Mouse (Mus musculus) liver, embryonic 15.5 days (tissue): ENCODE measurements around the gene Cfap99. TPM values are rescaled to one million over a fixed set of nuclear protein-coding genes. Genes with fewer than 3 reads are reported as not detected.

Experiments
- ATAC-seq: fragments of 200-750 bp; cut with Nextera tagmentation; 2 replicates; pipeline ENCODE4 v1.8.0; 2017; ENCODE audit warnings: moderate number of reproducible peaks, mild to moderate bottlenecking, moderate library complexity; ENCODE audit not compliant: insufficient read depth
- H3K27ac ChIP-seq: fragments of 300-500 bp; sonication (generic); replicated peaks from 2 replicates; pipeline ENCODE4 v1.5.1; 2015; ENCODE audit warnings: mild to moderate bottlenecking, inconsistent platforms
- H3K27me3 ChIP-seq: fragments of 300-500 bp; sonication (generic); 2 replicates; pipeline ENCODE4 v1.6.1; 2015; ENCODE audit warnings: mild to moderate bottlenecking, inconsistent platforms
- H3K36me3 ChIP-seq: fragments of 300-500 bp; sonication (generic); replicated peaks from 2 replicates; pipeline ENCODE4 v1.6.1; 2015; ENCODE audit warnings: moderate library complexity, mild to moderate bottlenecking, inconsistent platforms
- H3K4me1 ChIP-seq: fragments of 300-500 bp; sonication (generic); replicated peaks from 2 replicates; pipeline ENCODE4 v1.6.1; 2015; ENCODE audit warnings: inconsistent platforms
- H3K4me2 ChIP-seq: fragments of 300-500 bp; sonication (generic); 2 replicates; pipeline ENCODE4 v1.6.1; 2015; ENCODE audit warnings: moderate library complexity, mild to moderate bottlenecking, inconsistent platforms
- H3K4me3 ChIP-seq: fragments of 300-500 bp; sonication (generic); replicated peaks from 2 replicates; pipeline ENCODE4 v1.5.1; 2015; ENCODE audit warnings: mild to moderate bottlenecking, inconsistent platforms
- H3K9ac ChIP-seq: fragments of 300-500 bp; sonication (generic); 2 replicates; pipeline ENCODE4 v1.6.1; 2015; ENCODE audit warnings: moderate library complexity, mild to moderate bottlenecking, inconsistent platforms
- H3K9me3 ChIP-seq: fragments of 300-500 bp; sonication (generic); replicated peaks from 2 replicates; pipeline ENCODE4 v1.6.1; 2016; ENCODE audit warnings: inconsistent platforms
- WGBS: fragments of 180-500 bp; shearing (Covaris S2); methylation state at CpG from one replicate; pipeline ENCODE4 v1.1.7; 2015; ENCODE audit warnings: mixed read lengths; ENCODE audit not compliant: insufficient replicate concordance; 5-methylcytosine and 5-hydroxymethylcytosine counted together
- polyA plus RNA-seq: library from polyadenylated mRNA; unstranded; fragments of >200 nt; fragmentation: Nextera tagmentation; extraction: Ambion mirVana; gene quantifications from 2 replicates; pipeline ENCODE4 v1.2.1, GENCODE M21; 2015

The Cfap99 gene
- polyA plus RNA-seq, 1 experiment from 2014 or later, result not detected

DNA sequence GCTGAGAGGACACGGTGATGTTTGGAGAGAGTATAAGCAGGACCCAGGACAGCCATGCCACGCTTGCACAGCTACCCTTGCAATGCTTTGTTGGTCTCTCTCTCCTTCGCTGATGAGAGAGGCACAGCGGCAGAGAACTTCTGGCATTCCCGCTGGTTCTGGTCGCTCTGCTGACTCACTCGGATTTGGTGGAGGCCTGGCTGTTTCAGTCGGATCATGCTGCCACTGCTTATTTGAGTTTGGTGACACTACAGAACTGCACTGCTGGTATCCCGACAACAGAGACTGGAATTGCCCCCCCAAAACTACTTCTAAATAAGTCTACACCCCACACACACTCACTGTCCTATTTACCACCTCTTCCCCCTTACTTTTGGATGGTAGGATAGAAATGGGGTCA, 9.2 kb upstream of the Cfap99 start:
- 74% methylated on average over 9 of the region's 9 CpGs for WGBS
- Histone ChIP-seq H3K9me3 (no peaks in the 10 kb centered on the region), H3K27ac (no peak overlapping the region), H3K9ac (no peak overlapping the region), H3K4me3 (no peak overlapping the region), H3K4me2 (no peak overlapping the region), H3K4me1 (no peaks in the 10 kb centered on the region), H3K27me3 (peaks cover 15% of the 10 kb centered on the region), H3K36me3 (no peaks in the 10 kb centered on the region)
- ATAC-seq, result no peak

- Histone ChIP-seq H3K4me3 (no peak overlapping the region), H3K9me3 (no peaks in the 10 kb centered on the region), H3K36me3 (no peaks in the 10 kb centered on the region), H3K9ac (no peak overlapping the region), H3K27me3 (peaks cover 31% of the 10 kb centered on the region), H3K4me1 (no peaks in the 10 kb centered on the region), H3K4me2 (no peak overlapping the region), H3K27ac (no peak overlapping the region)
- ATAC-seq, result no peak
- 47% methylated on average over 7 of the region's 7 CpGs for WGBS
Observed at GRCm38 (mm10) chr5:34280976-34281375, 7.4 kb upstream of the Cfap99 start.

DNA sequence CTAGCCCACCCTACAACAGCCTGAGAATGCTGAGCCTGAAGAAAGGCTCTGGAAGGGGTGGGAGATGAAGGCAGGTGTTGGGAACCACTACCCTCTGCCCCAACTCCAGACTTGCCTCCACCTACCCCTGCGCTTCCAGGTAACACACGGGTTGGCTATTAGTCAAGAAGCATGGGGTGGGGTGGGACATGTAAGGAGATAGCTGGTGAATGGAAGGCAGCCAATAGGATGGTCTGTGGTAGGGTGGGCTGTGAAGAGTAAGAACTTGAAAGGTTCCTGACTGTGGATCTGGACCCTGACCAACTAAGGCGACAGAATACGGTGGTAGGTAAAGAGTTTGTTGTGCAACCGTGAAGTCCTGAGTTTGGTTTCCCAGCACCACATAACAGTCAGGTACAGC, 5.0 kb upstream of the Cfap99 start:
- no peak for ATAC-seq
- no peaks in the 10 kb centered on the region for H3K36me3 ChIP-seq
- H3K27me3 ChIP-seq, result peaks cover 55% of the 10 kb centered on the region
- WGBS, result 58% methylated on average over 5 of the region's 5 CpGs
- no peak overlapping the region for H3K4me3 ChIP-seq
- H3K4me1 ChIP-seq, result peaks cover 15% of the 10 kb centered on the region
- no peak overlapping the region for H3K9ac ChIP-seq
- no peak overlapping the region for H3K4me2 ChIP-seq
- H3K9me3 ChIP-seq, result no peaks in the 10 kb centered on the region
- H3K27ac ChIP-seq, result no peak overlapping the region

- ATAC-seq, result no peak
- Histone ChIP-seq H3K9ac (no peak overlapping the region), H3K9me3 (no peaks in the 10 kb centered on the region), H3K4me3 (no peak overlapping the region), H3K4me1 (peaks cover 18% of the 10 kb centered on the region), H3K4me2 (no peak overlapping the region), H3K36me3 (no peaks in the 10 kb centered on the region), H3K27me3 (peaks cover 61% of the 10 kb centered on the region), H3K27ac (no peak overlapping the region)
- 28% methylated on average over 3 of the region's 3 CpGs for WGBS
Observed at GRCm38 (mm10) chr5:34284156-34284750, 4.1 kb upstream of the Cfap99 start.

DNA sequence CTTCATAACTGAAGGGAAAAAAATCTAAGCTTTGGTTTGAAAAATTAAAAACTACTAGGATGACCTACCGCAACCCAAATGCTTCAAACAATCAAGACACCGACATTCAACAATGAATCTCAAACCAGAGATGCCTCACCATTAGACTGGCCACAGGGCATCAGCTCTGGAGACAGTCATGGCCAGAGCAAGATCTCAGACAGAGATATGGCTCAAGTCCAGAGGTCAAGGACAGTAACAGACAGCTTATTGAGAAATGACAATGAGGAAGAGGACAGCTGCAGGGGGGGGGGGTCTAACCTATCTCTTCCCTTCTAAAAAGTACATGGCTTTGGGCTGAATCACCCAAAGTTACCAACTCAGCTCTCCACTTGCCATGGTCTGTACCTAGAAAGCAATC, 3.1 kb upstream of the Cfap99 start:
- Histone ChIP-seq H3K36me3 (no peaks in the 10 kb centered on the region), H3K4me3 (no peak overlapping the region), H3K27ac (no peak overlapping the region), H3K9me3 (no peaks in the 10 kb centered on the region), H3K27me3 (peaks cover 72% of the 10 kb centered on the region), H3K4me2 (no peak overlapping the region), H3K4me1 (peaks cover 18% of the 10 kb centered on the region), H3K9ac (no peak overlapping the region)
- 59% methylated on average over 2 of the region's 2 CpGs for WGBS
- ATAC-seq, result no peak

GRCm38 (mm10) chr5:34286516-34286915, 1.9 kb upstream of the Cfap99 start:
- no peaks in the 10 kb centered on the region for H3K9me3 ChIP-seq

DNA sequence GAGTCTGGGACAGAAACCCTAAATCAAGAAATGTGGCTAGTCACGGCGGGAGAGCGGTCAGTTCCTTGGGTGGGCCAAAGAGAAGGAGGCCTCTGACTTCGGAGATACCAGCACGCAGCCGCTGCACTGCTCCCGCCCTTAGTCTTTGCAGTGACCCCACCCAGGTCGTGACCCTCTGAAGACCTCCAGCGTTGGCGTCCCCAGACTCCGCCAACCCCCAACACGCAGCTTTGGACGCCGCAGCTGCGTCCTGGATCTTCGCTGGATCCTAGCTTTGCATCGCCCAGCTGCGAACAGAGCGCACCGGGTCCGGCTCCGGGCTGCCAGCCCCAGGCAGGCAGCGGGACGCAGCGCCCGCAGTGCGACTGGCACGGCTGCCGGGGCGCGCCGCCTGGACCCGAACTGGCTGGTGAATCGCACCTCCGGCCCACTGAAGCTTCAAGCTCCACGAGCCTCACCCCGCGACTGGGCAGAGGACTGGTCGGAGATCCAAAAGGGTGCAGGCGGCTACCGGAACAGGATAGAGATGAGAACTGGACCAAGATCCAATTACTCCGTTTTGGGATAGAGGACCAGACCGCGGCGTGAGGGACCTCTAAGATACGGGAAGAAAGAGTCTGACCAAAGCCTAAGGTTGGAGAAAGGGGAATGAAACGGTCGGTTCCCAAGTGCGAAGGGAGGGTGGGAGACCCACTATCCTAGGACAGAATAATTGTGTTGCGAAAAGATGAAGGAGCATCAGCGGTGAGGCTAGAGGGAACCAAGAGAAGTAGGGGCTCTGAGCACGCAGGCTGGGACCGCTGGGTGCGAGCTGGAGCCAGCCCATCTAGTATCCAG, 1.2 kb upstream of the Cfap99 start:
- H3K4me1 ChIP-seq, result peaks cover 18% of the 10 kb centered on the region
- ATAC-seq, result no peak
- WGBS, result 2% methylated on average over 54 of the region's 54 CpGs
- no peak overlapping the region for H3K27ac ChIP-seq
- H3K36me3 ChIP-seq, result no peaks in the 10 kb centered on the region
- H3K9ac ChIP-seq, result no peak overlapping the region
- H3K4me2 ChIP-seq, result peak overlapping the region; percentile 67
- H3K9me3 ChIP-seq, result no peaks in the 10 kb centered on the region
- peak overlapping the region; percentile 48 for H3K4me3 ChIP-seq
- peaks cover 91% of the 10 kb centered on the region for H3K27me3 ChIP-seq

More at GRCm38 (mm10) chr5:34286516-34286915, 1.9 kb upstream of the Cfap99 start:
- no peaks in the 10 kb centered on the region for H3K36me3 ChIP-seq
- WGBS, result 2% methylated on average over 11 of the region's 11 CpGs
- H3K4me3 ChIP-seq, result 0 out of 2 replicates have a peak overlapping the region, but pooled peaks have one; percentile 48
- peaks cover 18% of the 10 kb centered on the region for H3K4me1 ChIP-seq
- peaks cover 84% of the 10 kb centered on the region for H3K27me3 ChIP-seq
- peak overlapping the region; percentile 67 for H3K4me2 ChIP-seq
- ATAC-seq, result no peak
- no peak overlapping the region for H3K9ac ChIP-seq
- no peak overlapping the region for H3K27ac ChIP-seq

- peaks cover 89% of the 10 kb centered on the region for H3K27me3 ChIP-seq
- H3K4me2 ChIP-seq, result peak overlapping the region; percentile 67
- H3K27ac ChIP-seq, result no peak overlapping the region
- no peaks in the 10 kb centered on the region for H3K9me3 ChIP-seq
- H3K4me3 ChIP-seq, result peak overlapping the region; percentile 48
- no peaks in the 10 kb centered on the region for H3K36me3 ChIP-seq
- H3K9ac ChIP-seq, result no peak overlapping the region
- no peak for ATAC-seq
- under 1% methylated on average over 18 of the region's 18 CpGs for WGBS
- peaks cover 18% of the 10 kb centered on the region for H3K4me1 ChIP-seq
Observed at GRCm38 (mm10) chr5:34287838-34288145, 608 bp upstream of the Cfap99 start.

GRCm38 (mm10) chr5:34289286-34289685, 886 bp downstream of the Cfap99 start:
- Histone ChIP-seq H3K9ac (no peak overlapping the region), H3K4me2 (no peak overlapping the region), H3K27ac (no peak overlapping the region), H3K27me3 (peaks cover 79% of the 10 kb centered on the region), H3K36me3 (no peaks in the 10 kb centered on the region), H3K9me3 (no peaks in the 10 kb centered on the region), H3K4me1 (peaks cover 18% of the 10 kb centered on the region), H3K4me3 (no peak overlapping the region)
- no peak for ATAC-seq
- WGBS, result 43% methylated on average over 2 of the region's 2 CpGs

DNA sequence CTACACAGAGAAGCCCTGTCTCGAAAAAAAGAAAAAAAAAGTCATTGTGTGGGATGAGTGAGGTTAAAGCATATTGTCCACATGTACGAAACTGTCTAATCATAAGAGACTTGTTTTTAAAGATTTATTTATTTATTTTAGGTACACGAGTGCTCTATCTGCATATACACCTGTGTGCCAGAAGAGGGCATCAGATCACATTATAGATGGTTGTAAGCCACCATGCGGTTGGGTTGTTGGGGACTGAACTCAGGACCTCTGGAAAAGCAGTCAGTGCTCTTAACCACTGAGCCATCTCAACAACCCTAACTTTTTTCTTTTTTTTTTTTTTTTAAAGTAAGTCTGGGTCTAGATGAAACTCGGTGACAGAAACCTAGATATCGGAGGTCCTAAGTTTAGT, 5.0 kb downstream of the Cfap99 start:
- Histone ChIP-seq H3K27ac (no peak overlapping the region), H3K27me3 (peaks cover 41% of the 10 kb centered on the region), H3K9me3 (no peaks in the 10 kb centered on the region), H3K4me1 (peaks cover 3% of the 10 kb centered on the region), H3K4me2 (no peak overlapping the region), H3K4me3 (no peak overlapping the region), H3K9ac (no peak overlapping the region), H3K36me3 (no peaks in the 10 kb centered on the region)
- no peak for ATAC-seq
- 59% methylated on average over 6 of the region's 6 CpGs for WGBS

DNA sequence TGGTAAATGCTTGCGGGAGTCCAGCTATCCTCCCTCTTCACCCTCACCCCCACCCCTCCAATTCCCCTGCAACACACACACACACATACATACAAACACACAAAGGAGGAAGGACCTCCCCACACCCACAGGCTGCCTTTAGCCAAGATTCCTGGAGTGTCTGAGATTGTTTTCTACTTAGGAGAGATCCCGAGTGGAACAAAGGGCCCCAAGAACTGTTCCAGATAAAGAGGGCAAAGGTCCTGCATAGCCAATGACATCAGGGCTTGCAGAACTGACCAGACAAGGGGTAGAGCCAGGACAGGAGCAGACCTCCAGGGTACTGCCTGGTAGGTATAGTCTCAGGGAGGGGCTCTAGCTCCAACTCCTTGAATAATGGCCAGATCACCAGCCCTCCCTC, 6.3 kb downstream of the Cfap99 start:
- H3K4me1 ChIP-seq, result no peaks in the 10 kb centered on the region
- ATAC-seq, result no peak
- H3K27ac ChIP-seq, result no peak overlapping the region
- H3K36me3 ChIP-seq, result no peaks in the 10 kb centered on the region
- no peak overlapping the region for H3K4me3 ChIP-seq
- peaks cover 36% of the 10 kb centered on the region for H3K27me3 ChIP-seq
- H3K4me2 ChIP-seq, result no peak overlapping the region
- H3K9me3 ChIP-seq, result no peaks in the 10 kb centered on the region
- WGBS, result 30% methylated on average over 2 of the region's 2 CpGs
- H3K9ac ChIP-seq, result no peak overlapping the region
